Mouse (Mus musculus): ENCODE results near the gene Hbs1l.

- TF ChIP-seq CTCF (IDR thresholded peaks at IDR 0.05; ENCODE audit: low read depth) (peak; percentile 63), EP300 (optimal IDR thresholded peaks at IDR 0.05) (no peak)
These were observed 41.4 kb downstream of the Hbs1l start for GRCm38 (mm10) chr10:21337191-21337590.
